ENCODE assay signal across 19 mouse cellular contexts in the genomic region with DNA sequence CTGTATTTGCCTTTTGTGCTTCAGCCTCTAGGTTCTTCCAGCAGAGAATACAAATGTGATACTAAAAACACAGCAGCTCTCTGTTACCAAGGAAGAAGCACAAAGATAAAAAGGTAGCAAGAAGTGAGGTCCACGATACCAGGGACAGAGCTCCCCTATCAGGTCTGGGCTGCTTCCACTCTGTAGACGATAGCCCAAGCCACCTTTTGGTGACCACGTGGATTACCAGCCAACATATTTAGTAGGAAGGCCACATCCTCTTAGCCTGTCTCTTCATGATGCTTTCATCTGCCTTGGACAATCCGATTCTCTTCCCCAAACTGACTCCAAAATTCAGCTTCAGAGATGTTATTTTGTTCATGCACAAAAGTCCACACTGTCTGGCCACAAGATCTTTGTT.
DNase-seq lines count a peak whose midpoint lies in the region; ATAC-seq lines count a peak whose summit lies in the region.
"Had no signal": no experiment of that assay in that cellular context is flagged by ENCODE, and none has a peak within 500 bp of the region (broad histone marks: within the 10 kb centered on the region; RNA-seq: fewer than 3 reads in every experiment).

No protein-coding gene starts in this region.

- intact Hi-C loops in heart, postnatal 10 days (cut with DNase I): no loop called here

- ATAC-seq in heart, embryonic 12.5 days (ENCODE audit: insufficient number of reproducible peaks, low FRiP score): no peak
- ATAC-seq: activated CD4-positive, CD25-positive, alpha-beta regulatory T cell, adult 4 months; CD4-positive, CD25-positive, alpha-beta regulatory T cell, adult 4 months; Patski had no signal

- H3K4me1 ChIP-seq in heart, embryonic 12.5 days (replicated peaks): peaks cover 33% of the 10 kb centered on the region
- H3K4me1 ChIP-seq in heart, embryonic 10.5 days: peaks cover 11% of the 10 kb centered on the region; the same call in 1 of the 2 replicates

- H3K36me3 ChIP-seq in heart, embryonic 12.5 days: no peaks in the 10 kb centered on the region
- H3K36me3 ChIP-seq in heart, embryonic 10.5 days: no peaks in the 10 kb centered on the region
- H3K36me3 ChIP-seq: G1E had no signal

- H3K27me3 ChIP-seq in heart, embryonic 12.5 days (replicated peaks): no peaks in the 10 kb centered on the region
- no peaks in the 10 kb centered on the region for H3K27me3 ChIP-seq in heart, embryonic 10.5 days (ENCODE audit: insufficient read depth, poor library complexity, severe bottlenecking)
- H3K27me3 ChIP-seq: CH12.LX, Patski had no signal

- DNase-seq in heart, adult 11 months: peak; percentile 57
- peak; percentile 52 for DNase-seq in heart, embryonic 10.5 days (ENCODE audit: low spot score)
- DNase-seq in heart, postnatal 10 days: no peak
- DNase-seq: adrenal gland, adult 2 months; adrenal gland, adult 8-10 months; adrenal gland, postnatal 10 days; adrenal gland, postnatal 14 days; adrenal gland, postnatal 25 days; adrenal gland, postnatal 36 days; B cell, adult 2 months; cerebellum, adult 11 months; cerebellum, adult 11-12 months; cerebellum, adult 18-20 months had no signal

- H3K4me2 ChIP-seq in heart, embryonic 12.5 days: no peak overlapping the region

- no peak overlapping the region for H3K4me3 ChIP-seq in heart, embryonic 12.5 days
- H3K4me3 ChIP-seq in heart, embryonic 10.5 days: no peak overlapping the region

- H3K9ac ChIP-seq in heart, embryonic 12.5 days: no peak overlapping the region

- no peaks in the 10 kb centered on the region for H3K9me3 ChIP-seq in heart, embryonic 12.5 days (replicated peaks)
- H3K9me3 ChIP-seq in heart, embryonic 10.5 days: no peaks in the 10 kb centered on the region

- WGBS in heart, embryonic 12.5 days: 67% methylated on average over 4 of the region's 4 CpGs
- 68% methylated on average over 4 of the region's 4 CpGs for WGBS in heart, embryonic 10.5 days

- no peak overlapping the region for H3K27ac ChIP-seq in heart, embryonic 12.5 days (ENCODE audit: poor library complexity, severe bottlenecking)
- H3K27ac ChIP-seq in heart, embryonic 10.5 days: no peak overlapping the region

Comparison
In these comparisons a context has a peak if more than half of its experiments do, and no peak if none do; other contexts are left out.
1. DNase-seq: peak in heart, adult 11 months (single experiment) and heart, embryonic 10.5 days (single experiment); none in heart, postnatal 10 days (0 of 2).